Mouse (Mus musculus): ENCODE measurements around the gene Afdn. TPM values are rescaled to one million over a fixed set of nuclear protein-coding genes. Genes with fewer than 3 reads are reported as not detected.
"Not testable (repeated sequence)": the region's sequence is repeated elsewhere in the genome, so short reads cannot be mapped to it uniquely, and the experiment has no call there.

The Afdn gene
- polyA plus RNA-seq, 1 experiment = 15.6 TPM

- Histone ChIP-seq H3K4me3 (ENCODE audit: control insufficient read depth, low read depth, low read length) (no peak overlapping the region), H3K4me1 (ENCODE audit: control insufficient read depth, insufficient read depth, low read length) (no peaks in the 10 kb centered on the region), H3K27me3 (ENCODE audit: control insufficient read depth, insufficient read depth, low read length) (no peaks in the 10 kb centered on the region), H3K36me3 (ENCODE audit: control insufficient read depth, insufficient read depth, low read length) (no peaks in the 10 kb centered on the region), H3K27ac (ENCODE audit: control insufficient read depth, insufficient read depth, low read depth, low read length) (no peak overlapping the region)
- TF ChIP-seq CTCF (IDR thresholded peaks at IDR 0.05; ENCODE audit: control insufficient read depth, insufficient read depth, insufficient replicate concordance, low read depth, low read length) (no peak), POLR2A (IDR thresholded peaks at IDR 0.05; ENCODE audit: control insufficient read depth, low read depth, low read length) (no peak)
These were observed 160.4 kb downstream of the Afdn start for GRCm38 (mm10) chr17:13920771-13921170.

- TF ChIP-seq POLR2A (IDR thresholded peaks at IDR 0.05; ENCODE audit: control insufficient read depth, low read depth, low read length) (no peak), CTCF (IDR thresholded peaks at IDR 0.05; ENCODE audit: control insufficient read depth, insufficient read depth, insufficient replicate concordance, low read depth, low read length) (no peak)
- H3K36me3 ChIP-seq (ENCODE audit: control insufficient read depth, insufficient read depth, low read length) = no peaks in the 10 kb centered on the region
- no peak overlapping the region for H3K4me3 ChIP-seq (ENCODE audit: control insufficient read depth, low read depth, low read length)
- no peaks in the 10 kb centered on the region for H3K4me1 ChIP-seq (ENCODE audit: control insufficient read depth, insufficient read depth, low read length)
- no peaks in the 10 kb centered on the region for H3K27me3 ChIP-seq (ENCODE audit: control insufficient read depth, insufficient read depth, low read length)
- peak overlapping the region; percentile 33; the same call in 1 of the 2 replicates for H3K27ac ChIP-seq (ENCODE audit: control insufficient read depth, insufficient read depth, low read depth, low read length)
These were observed 163.1 kb downstream of the Afdn start for GRCm38 (mm10) chr17:13923418-13923817.

- no peaks in the 10 kb centered on the region for H3K4me1 ChIP-seq (ENCODE audit: control insufficient read depth, insufficient read depth, low read length)
- no peaks in the 10 kb centered on the region for H3K27me3 ChIP-seq (ENCODE audit: control insufficient read depth, insufficient read depth, low read length)
- no peaks in the 10 kb centered on the region for H3K36me3 ChIP-seq (ENCODE audit: control insufficient read depth, insufficient read depth, low read length)
- TF ChIP-seq POLR2A (IDR thresholded peaks at IDR 0.05; ENCODE audit: control insufficient read depth, low read depth, low read length) (no peak), CTCF (IDR thresholded peaks at IDR 0.05; ENCODE audit: control insufficient read depth, insufficient read depth, insufficient replicate concordance, low read depth, low read length) (no peak)
- no peak overlapping the region for H3K27ac ChIP-seq (ENCODE audit: control insufficient read depth, insufficient read depth, low read depth, low read length)
- H3K4me3 ChIP-seq (ENCODE audit: control insufficient read depth, low read depth, low read length) = no peak overlapping the region
These were observed 164.2 kb downstream of the Afdn start for GRCm38 (mm10) chr17:13924588-13924987.

- no peaks in the 10 kb centered on the region for H3K27me3 ChIP-seq (ENCODE audit: control insufficient read depth, insufficient read depth, low read length)
- TF ChIP-seq POLR2A (IDR thresholded peaks at IDR 0.05; ENCODE audit: control insufficient read depth, low read depth, low read length) (no peak), CTCF (IDR thresholded peaks at IDR 0.05; ENCODE audit: control insufficient read depth, insufficient read depth, insufficient replicate concordance, low read depth, low read length) (no peak)
- no peaks in the 10 kb centered on the region for H3K4me1 ChIP-seq (ENCODE audit: control insufficient read depth, insufficient read depth, low read length)
- no peaks in the 10 kb centered on the region for H3K36me3 ChIP-seq (ENCODE audit: control insufficient read depth, insufficient read depth, low read length)
- no peak overlapping the region for H3K27ac ChIP-seq (ENCODE audit: control insufficient read depth, insufficient read depth, low read depth, low read length)
- H3K4me3 ChIP-seq (ENCODE audit: control insufficient read depth, low read depth, low read length) = no peak overlapping the region
These were observed 165.6 kb downstream of the Afdn start for GRCm38 (mm10) chr17:13925931-13926330.

GRCm38 (mm10) chr17:13930421-13930820 lies 170.1 kb downstream of the Afdn start:
- no peak overlapping the region for H3K27ac ChIP-seq (ENCODE audit: control insufficient read depth, insufficient read depth, low read depth, low read length)
- H3K4me3 ChIP-seq (ENCODE audit: control insufficient read depth, low read depth, low read length) = no peak overlapping the region
- H3K36me3 ChIP-seq (ENCODE audit: control insufficient read depth, insufficient read depth, low read length) = no peaks in the 10 kb centered on the region
- no peaks in the 10 kb centered on the region for H3K27me3 ChIP-seq (ENCODE audit: control insufficient read depth, insufficient read depth, low read length)
- H3K4me1 ChIP-seq (ENCODE audit: control insufficient read depth, insufficient read depth, low read length) = no peaks in the 10 kb centered on the region
- TF ChIP-seq CTCF (IDR thresholded peaks at IDR 0.05; ENCODE audit: control insufficient read depth, insufficient read depth, insufficient replicate concordance, low read depth, low read length) (no peak), POLR2A (IDR thresholded peaks at IDR 0.05; ENCODE audit: control insufficient read depth, low read depth, low read length) (no peak)

GRCm38 (mm10) chr17:13935364-13935763 lies 175.0 kb downstream of the Afdn start:
- not testable (repeated sequence) for H3K27ac ChIP-seq (ENCODE audit: control insufficient read depth, insufficient read depth, low read depth, low read length); H3K36me3 ChIP-seq (ENCODE audit: control insufficient read depth, insufficient read depth, low read length); H3K4me1 ChIP-seq (ENCODE audit: control insufficient read depth, insufficient read depth, low read length); H3K27me3 ChIP-seq (ENCODE audit: control insufficient read depth, insufficient read depth, low read length); H3K4me3 ChIP-seq (ENCODE audit: control insufficient read depth, low read depth, low read length)

- H3K27me3 ChIP-seq (ENCODE audit: control insufficient read depth, insufficient read depth, low read length) = no peaks in the 10 kb centered on the region
- no peaks in the 10 kb centered on the region for H3K4me1 ChIP-seq (ENCODE audit: control insufficient read depth, insufficient read depth, low read length)
- H3K4me3 ChIP-seq (ENCODE audit: control insufficient read depth, low read depth, low read length) = no peak overlapping the region
- H3K27ac ChIP-seq (ENCODE audit: control insufficient read depth, insufficient read depth, low read depth, low read length) = no peak overlapping the region
- TF ChIP-seq POLR2A (IDR thresholded peaks at IDR 0.05; ENCODE audit: control insufficient read depth, low read depth, low read length) = no peak
- TF ChIP-seq CTCF (IDR thresholded peaks at IDR 0.05; ENCODE audit: control insufficient read depth, insufficient read depth, insufficient replicate concordance, low read depth, low read length) = no peak
- H3K36me3 ChIP-seq (ENCODE audit: control insufficient read depth, insufficient read depth, low read length) = no peaks in the 10 kb centered on the region
These were observed 177.4 kb downstream of the Afdn start for GRCm38 (mm10) chr17:13937787-13938186.

GRCm38 (mm10) chr17:13938652-13939051 lies 178.3 kb downstream of the Afdn start:
- TF ChIP-seq POLR2A (IDR thresholded peaks at IDR 0.05; ENCODE audit: control insufficient read depth, low read depth, low read length) = no peak
- no peak for TF ChIP-seq CTCF (IDR thresholded peaks at IDR 0.05; ENCODE audit: control insufficient read depth, insufficient read depth, insufficient replicate concordance, low read depth, low read length)
- H3K4me3 ChIP-seq (ENCODE audit: control insufficient read depth, low read depth, low read length) = no peak overlapping the region
- no peak overlapping the region for H3K27ac ChIP-seq (ENCODE audit: control insufficient read depth, insufficient read depth, low read depth, low read length)
- H3K27me3 ChIP-seq (ENCODE audit: control insufficient read depth, insufficient read depth, low read length) = no peaks in the 10 kb centered on the region
- H3K36me3 ChIP-seq (ENCODE audit: control insufficient read depth, insufficient read depth, low read length) = no peaks in the 10 kb centered on the region
- no peaks in the 10 kb centered on the region for H3K4me1 ChIP-seq (ENCODE audit: control insufficient read depth, insufficient read depth, low read length)

GRCm38 (mm10) chr17:13939231-13939630 lies 178.9 kb downstream of the Afdn start:
- H3K27ac ChIP-seq (ENCODE audit: control insufficient read depth, insufficient read depth, low read depth, low read length); H3K27me3 ChIP-seq (ENCODE audit: control insufficient read depth, insufficient read depth, low read length); H3K36me3 ChIP-seq (ENCODE audit: control insufficient read depth, insufficient read depth, low read length); H3K4me1 ChIP-seq (ENCODE audit: control insufficient read depth, insufficient read depth, low read length); H3K4me3 ChIP-seq (ENCODE audit: control insufficient read depth, low read depth, low read length): not testable (repeated sequence)
